Mouse (Mus musculus) MN1 (cell line): ENCODE results near the gene Adcy1.

Experiments
- DNase-seq: peaks from one replicate; pipeline ENCODE4 v3.0.0-alpha.2; 2016; ENCODE audit warnings: low spot score

Gene Adcy1

GRCm38 (mm10) chr11:7136246-7136855 is 73.1 kb downstream of the Adcy1 start:
- DNase-seq, result no peak

DNA sequence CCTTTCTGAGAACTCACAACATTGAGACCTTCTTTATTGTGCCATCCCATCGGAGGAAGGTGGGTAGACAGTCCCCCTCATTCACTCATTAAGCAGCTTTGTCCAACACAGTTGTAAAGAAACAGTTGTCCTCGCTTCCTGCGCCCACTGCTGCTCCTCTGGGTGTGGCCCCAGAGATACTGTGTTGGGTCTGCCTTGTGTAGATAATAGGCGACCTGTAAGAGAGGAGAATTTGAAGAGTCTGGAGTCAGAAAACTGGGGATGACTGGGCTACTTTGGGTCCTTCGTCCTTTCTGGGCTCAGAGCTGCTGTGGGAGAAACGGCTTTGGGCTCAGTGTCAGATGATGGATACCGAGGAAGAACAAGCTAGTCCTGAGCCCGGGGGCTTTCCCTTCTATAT is 75.1 kb downstream of the Adcy1 start:
- DNase-seq, result no peak

DNA sequence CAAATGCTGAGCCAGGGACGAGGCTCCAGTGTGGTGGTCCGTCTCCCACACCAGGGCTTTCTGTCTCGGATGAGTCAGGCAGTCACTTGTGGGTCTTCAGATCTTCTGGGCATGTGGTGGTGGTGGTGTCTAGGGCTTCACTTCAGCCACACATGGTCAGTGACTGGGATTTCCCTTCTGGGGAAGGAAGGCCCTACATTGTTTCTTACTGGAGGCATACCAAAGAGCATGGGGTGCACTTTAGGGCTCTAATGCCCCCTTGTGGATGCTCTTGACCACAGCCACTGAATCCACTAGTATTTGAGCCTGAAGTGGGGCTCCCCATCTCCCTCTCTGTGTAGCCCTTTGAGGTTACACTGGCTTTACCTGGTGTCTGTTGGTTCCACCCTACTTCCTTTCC is 77.2 kb downstream of the Adcy1 start:
- DNase-seq, result no peak

GRCm38 (mm10) chr11:7142725-7143124 is 79.4 kb downstream of the Adcy1 start:
- DNase-seq, result peak; percentile 9

DNA sequence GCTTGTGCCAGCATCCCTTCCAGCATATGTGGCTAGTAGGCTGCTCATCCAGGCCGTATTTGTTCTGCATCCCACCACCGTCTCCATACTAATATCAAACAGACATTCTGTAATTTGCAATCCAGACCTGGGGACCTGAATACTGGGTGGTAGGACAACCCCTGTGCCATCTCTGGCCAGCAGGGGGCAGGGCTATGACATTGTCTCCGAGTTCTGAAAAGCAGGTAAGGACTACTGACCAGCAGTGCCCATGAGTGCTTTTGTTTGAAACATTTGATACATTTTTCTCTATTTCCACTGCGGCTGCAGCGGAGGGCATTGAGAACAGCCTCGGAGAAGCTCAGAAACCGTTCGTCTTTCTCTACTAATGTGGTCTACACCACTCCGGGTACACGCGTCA is 81.1 kb downstream of the Adcy1 start:
- no peak for DNase-seq

DNA sequence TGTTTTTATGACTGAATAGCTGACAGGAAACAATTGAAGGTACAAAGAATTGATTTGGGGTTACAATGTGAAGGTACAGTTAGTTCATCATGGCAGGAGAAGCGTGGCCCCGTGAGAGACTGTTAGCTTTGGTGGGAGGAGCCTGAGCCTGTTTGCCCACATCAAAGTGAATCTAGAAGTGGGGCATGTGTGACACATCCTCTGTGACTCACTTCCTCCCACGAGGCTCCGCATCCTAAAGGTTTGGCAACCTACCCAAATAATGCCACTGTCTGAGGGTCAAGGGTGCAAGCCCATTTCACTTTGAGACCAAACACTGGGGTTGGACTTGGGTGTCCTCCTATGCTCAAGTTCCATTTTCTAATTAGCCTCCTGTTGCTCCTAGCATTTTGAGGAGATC is 81.9 kb downstream of the Adcy1 start:
- DNase-seq, result no peak

GRCm38 (mm10) chr11:7147536-7147935 is 84.2 kb downstream of the Adcy1 start:
- DNase-seq, result no peak

DNA sequence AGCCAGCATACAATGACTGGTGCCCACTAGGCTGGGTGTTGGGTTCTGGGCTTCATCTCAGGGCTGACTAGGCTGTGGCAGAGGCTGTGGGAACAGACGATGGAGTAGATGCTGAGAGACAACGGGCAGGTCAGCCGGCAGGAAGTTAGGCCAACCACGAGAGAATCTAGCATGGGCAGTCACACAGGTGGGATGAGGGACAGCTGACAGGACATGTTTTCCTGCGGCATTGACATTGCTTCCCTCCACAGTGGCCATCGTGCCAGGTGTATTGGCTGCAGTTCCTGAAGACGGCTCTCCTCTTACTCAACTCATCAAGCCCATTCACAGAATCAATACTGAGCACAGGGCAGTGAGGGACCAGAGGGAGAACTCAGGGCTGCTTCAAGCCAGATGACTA is 84.7 kb downstream of the Adcy1 start:
- DNase-seq, result no peak

DNA sequence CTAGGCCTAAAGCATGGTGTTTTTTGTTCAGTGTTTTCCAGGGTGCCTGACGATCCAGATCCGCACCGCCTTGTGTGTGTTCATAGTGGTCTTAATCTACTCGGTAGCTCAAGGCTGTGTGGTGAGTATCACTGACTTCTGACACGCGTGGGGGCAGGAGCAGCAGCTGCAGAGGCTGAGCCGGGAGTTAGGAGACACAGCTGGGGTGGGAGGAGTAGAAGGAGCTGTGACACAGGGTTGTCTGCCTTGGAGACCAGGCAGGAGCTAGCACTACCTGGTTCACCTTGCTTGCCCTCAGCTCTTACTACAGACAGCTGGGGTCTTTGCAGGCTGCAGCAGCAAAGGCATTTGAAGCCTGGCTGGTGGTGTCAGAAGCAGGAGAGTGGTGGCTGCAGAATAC is 86.2 kb downstream of the Adcy1 start:
- DNase-seq, result no peak

GRCm38 (mm10) chr11:7150511-7150910 is 87.2 kb downstream of the Adcy1 start:
- DNase-seq, result no peak

DNA sequence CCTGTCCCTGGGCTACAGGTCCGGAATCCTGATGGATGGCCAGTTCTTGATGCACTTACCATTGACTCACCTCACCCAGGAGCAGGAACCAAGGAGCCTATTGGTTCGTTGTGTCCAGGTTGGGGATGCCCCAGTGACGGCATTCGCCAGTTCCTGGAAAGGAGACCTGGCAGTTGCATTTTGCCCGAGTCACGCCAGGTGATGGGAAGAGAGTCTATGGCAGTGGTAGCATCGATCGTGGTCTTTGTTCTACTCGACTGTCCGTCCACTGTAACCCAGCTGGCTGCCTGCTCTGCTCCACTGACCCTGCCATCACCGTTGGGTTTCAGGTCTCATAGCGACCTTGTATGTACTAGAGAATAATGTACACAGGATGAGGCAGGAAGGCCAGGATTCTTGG is 89.1 kb downstream of the Adcy1 start:
- DNase-seq, result no peak

DNA sequence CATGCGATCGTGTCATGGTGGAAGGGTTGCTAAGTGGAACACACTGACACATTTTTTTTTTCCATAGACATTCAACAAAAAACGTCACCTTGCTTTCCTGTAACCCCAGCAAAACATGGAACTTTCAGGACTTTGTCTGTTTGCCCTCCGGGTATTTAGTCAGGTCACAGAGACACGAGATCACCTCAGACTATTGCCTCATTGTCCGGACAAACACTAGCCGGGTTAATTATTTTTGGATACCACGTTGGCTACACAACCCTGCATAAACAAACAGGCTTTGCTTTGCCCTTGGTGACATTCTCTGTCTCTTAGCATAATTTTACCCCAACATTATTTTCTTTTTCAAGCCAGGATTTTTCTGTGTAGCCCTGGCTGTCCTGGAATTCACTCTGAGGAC is 89.8 kb downstream of the Adcy1 start:
- DNase-seq, result no peak

DNA sequence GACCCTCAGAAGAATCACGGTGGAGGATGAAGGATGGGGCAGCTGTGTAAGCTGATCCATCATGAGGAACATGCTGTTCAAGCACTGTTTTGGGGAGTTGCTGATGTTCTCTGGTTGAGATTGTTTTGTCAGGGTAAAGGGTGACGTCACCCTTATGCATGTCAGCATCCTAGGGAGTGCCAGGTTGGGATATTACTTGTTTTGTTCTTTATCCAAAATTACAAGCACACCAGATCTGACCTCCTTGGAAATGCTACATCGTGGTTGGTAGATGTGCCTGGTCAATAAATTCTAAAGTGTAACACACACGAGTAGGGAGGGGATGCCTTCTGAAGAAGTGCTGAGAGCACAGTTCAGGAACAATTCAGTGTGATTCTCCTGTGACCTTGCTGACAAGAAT is 93.1 kb downstream of the Adcy1 start:
- no peak for DNase-seq

DNA sequence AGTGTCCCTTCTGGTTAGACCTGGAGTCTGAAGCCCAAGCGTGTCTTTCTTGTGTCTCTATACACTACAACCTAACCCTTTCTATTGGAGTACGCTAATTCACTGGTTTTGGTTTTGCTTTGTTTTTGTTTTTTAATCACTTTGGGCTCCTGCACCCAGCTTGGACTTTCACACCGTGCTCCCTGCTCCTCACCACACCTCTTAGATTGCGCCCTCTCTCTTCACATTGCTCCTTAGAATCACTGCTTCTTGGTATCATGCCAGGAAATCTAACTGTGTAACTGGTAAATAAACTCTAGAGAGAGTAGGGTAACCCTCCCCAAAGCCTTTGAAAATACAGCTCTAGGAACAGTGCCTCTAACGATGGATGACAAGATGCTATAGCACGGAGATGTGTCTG is 94.9 kb downstream of the Adcy1 start:
- no peak for DNase-seq

DNA sequence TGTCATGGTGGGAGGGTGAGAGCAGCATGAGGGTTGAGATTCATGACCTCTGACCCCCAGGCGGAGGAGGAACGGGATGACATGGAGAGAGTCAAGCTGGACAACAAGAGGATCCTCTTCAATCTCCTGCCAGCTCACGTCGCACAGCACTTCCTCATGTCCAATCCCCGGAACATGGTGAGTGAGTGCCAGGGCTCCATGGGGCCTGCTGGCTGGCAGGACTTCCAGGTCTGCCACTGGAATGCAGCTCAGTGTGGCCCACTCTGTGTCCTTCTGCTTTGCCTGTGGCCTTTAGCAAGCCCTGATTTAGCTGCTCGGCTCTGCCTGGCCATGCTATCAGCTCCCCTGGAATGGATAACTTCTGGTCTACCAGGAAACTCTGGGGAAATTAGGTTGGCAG is 96.9 kb downstream of the Adcy1 start:
- DNase-seq, result no peak

- no peak for DNase-seq
Measured at GRCm38 (mm10) chr11:7160637-7161101, 97.4 kb downstream of the Adcy1 start.

GRCm38 (mm10) chr11:7161502-7162174 is 98.3 kb downstream of the Adcy1 start:
- DNase-seq, result no peak

GRCm38 (mm10) chr11:7164416-7164815 is 101.1 kb downstream of the Adcy1 start:
- DNase-seq, result no peak

GRCm38 (mm10) chr11:7169645-7170044 is 106.4 kb downstream of the Adcy1 start:
- no peak for DNase-seq

DNA sequence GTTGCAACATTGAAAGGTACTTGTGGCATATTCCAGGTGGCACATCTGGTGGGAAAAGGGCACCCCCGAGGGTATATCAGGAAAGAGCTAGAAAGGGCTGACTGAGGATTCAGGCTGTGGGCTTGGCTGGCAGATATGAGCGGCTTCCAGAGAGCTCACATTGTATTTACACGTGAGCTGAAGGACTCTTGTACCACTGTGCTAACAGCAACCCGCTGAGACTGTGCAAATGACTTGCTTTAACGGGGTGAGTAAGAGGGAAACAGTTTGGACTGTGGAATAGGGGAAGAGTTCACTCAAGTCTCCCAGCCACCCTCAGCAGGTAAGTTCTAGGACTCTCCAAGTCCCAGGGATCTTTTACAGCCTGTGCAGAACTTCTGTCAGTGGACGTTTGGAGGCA is 110.4 kb downstream of the Adcy1 start:
- no peak for DNase-seq

DNA sequence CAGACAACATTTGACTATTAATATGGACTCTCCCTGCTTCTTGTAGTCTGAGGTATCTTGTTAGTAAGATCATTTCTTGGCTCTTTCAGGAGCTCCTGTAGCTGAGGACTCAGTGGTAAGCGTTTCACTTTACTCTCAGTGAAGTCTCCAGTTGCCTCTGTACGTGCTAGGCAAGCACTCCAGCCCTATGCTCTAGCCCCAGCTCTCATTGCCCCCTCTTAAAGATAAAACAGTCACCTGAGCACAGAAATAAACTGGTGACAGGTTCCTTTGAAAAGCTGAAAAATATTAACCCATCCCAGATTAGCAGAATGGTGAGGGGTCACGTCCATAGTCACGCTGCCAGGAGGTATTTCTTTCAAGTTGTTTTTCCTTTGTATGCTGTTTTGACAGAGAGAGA is 115.4 kb downstream of the Adcy1 start:
- DNase-seq, result no peak

DNA sequence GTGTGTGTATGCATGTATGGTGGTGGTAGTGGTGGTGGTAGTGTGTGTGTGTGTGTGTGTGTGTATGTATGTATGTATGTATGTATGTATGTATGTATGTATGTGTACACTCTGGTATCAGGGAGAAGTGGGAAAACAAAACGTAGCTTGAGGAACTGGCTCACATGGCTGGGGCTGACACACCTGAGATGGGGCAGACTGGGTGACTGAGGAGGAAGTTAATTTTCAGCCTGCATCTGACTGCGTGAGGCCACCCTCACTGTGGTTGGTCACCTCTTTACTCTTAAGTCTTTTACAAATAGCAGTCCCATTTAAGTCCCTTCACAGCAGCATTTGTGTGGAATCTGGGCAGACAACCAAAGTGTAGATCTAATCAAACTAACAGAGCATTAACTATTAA is 116.0 kb downstream of the Adcy1 start:
- no peak for DNase-seq

GRCm38 (mm10) chr11:7182409-7183042 is 119.2 kb downstream of the Adcy1 start:
- no peak for DNase-seq

DNA sequence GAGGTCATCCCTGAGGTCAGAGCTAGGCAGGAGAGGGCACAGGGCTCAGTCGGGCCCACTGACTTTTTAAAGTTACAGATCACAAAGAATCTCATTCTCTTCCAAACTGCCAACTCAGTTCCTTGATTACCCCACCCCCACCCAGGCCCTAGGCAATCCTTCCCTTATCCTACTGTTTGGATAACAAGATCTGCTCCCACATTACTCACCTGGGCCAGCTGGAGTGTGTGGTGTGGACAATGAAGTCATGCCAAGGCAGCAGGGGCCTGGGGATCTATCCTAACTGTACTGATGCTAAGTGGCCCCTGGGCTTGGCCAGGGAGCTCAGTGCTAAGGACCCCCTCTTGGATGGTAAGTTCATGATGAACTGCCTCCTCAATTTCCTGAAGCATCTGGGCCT is 121.1 kb downstream of the Adcy1 start:
- no peak for DNase-seq
